Mouse (Mus musculus) erythroblast, adult 5-6 weeks (primary cell): ENCODE results near the gene Arhgap20. TPM values are rescaled to one million over a fixed set of nuclear protein-coding genes. Genes with fewer than 3 reads are reported as not detected.

ENCODE experiments used
- ATAC-seq: replicated peaks from 2 replicates; pipeline ENCODE4 v1.8.0; 2016; ENCODE audit warnings: moderate number of reproducible peaks, mild to moderate bottlenecking, moderate TSS enrichment, inconsistent platforms; ENCODE audit not compliant: poor library complexity, low FRiP score, severe bottlenecking
- total RNA-seq, 2 experiments: library from RNA; stranded (forward) in 1 of 2; stranded (reverse) in 1 of 2; fragments of 150-400 nt in 1 of 2; fragments of 200-764, 138-1000 nt in 1 of 2; gene quantifications; 2 replicates each; pipeline versions ENCODE4 v1.2.3 to v1.2.4; 2015 to 2017; ENCODE audit warnings: low replicate concordance in 2 of 2

Gene Arhgap20
- not detected in 2 replicates for total RNA-seq (2015; ENCODE audit: low replicate concordance)
- total RNA-seq (2017; ENCODE audit: low replicate concordance): not detected in 2 replicates

GRCm38 (mm10) chr9:51764921-51765416 is at the start of gene Arhgap20:
Arhgap20 (plus strand) TSS chr9:51765337.
- ATAC-seq: no peak

DNA sequence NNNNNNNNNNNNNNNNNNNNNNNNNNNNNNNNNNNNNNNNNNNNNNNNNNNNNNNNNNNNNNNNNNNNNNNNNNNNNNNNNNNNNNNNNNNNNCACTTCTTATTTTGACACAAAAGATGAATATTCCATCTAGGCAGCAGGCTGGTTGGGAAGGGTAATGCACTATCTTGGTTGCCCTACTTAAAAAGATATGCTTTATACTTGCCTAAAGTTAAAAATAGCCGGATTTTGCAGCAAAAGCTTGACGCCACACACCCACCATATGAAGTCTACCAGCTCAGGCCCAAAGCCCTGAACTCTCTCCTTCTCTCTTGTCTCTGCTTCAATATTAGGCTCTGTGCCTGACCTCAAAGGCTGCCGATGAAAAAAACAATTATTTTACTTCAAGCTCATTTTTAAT is 46.3 kb upstream of the Arhgap20 start:
- ATAC-seq: no peak

DNA sequence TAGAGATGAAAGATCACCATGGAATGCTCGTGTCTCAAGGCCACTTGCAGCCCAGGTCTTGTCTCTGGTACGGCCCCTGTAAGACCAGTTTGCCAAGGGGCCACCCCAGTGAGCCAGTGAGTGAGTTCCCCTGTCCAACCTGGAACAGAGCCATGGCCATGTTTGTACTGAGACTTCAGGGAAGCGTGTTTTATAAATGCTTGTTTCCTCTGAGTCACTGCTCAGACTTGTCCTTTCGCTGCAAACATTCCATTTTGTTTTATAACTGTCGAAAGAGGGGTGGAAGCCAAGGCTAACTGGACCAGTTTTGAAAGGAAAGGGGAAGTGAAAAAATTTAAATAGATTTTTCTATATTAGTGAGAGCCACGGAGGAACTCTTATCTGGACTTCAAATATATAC is 37.2 kb upstream of the Arhgap20 start:
- ATAC-seq: no peak

- no peak for ATAC-seq
Observed at GRCm38 (mm10) chr9:51735180-51736034, 29.7 kb upstream of the Arhgap20 start.

DNA sequence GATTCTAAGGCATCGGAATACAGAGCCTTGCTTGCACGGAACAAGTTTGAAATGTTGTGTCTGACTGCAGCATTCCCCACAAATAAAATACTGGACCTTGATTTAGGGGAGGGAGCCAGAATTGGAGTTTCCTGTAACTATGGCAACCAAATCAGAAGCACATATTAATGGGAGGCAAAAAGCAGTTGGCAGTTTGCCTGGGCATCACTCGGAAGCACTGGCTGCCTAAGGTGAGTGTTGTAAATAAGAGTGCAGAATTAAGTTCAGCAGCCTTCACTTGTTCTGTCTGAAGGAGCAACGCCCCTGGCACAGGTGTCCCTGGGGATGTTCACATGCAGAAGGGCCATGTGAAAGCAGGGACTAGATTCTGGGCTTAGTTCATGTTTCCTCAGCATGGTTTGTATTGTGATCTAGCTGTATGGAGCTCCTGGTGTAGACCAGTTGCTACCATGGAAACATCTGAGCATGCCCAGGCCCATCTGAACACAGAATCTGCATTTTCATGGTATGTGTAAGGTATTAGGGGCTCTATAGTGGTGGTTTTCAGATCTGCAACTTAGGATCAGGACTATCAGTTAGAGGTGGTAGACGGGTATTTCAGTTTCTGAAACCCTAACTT is 28.3 kb upstream of the Arhgap20 start:
- no peak for ATAC-seq

GRCm38 (mm10) chr9:51738349-51738748 is 26.8 kb upstream of the Arhgap20 start:
- ATAC-seq: no peak

GRCm38 (mm10) chr9:51739826-51740225 is 25.3 kb upstream of the Arhgap20 start:
- no peak for ATAC-seq

GRCm38 (mm10) chr9:51750144-51750543 is 15.0 kb upstream of the Arhgap20 start:
- ATAC-seq: no peak

DNA sequence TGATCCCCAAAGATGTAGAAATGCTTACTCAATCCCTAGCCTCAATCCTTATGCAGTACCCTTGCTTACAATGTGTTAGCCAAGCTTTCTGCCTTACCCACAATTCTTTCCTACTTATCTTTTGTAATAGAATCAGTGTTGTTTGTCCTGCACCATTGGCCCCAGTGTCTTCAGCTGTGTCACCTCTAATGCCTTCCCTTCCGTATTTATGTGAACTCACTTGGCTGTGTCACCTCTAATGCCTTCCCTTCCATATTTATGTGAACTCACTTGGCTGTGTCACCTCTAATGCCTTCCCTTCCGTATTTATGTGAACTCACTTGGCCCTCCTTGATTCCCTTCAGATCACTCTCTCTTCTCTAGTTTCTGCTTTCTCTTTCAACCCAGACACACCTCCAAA is 4.1 kb upstream of the Arhgap20 start:
- no peak for ATAC-seq

DNA sequence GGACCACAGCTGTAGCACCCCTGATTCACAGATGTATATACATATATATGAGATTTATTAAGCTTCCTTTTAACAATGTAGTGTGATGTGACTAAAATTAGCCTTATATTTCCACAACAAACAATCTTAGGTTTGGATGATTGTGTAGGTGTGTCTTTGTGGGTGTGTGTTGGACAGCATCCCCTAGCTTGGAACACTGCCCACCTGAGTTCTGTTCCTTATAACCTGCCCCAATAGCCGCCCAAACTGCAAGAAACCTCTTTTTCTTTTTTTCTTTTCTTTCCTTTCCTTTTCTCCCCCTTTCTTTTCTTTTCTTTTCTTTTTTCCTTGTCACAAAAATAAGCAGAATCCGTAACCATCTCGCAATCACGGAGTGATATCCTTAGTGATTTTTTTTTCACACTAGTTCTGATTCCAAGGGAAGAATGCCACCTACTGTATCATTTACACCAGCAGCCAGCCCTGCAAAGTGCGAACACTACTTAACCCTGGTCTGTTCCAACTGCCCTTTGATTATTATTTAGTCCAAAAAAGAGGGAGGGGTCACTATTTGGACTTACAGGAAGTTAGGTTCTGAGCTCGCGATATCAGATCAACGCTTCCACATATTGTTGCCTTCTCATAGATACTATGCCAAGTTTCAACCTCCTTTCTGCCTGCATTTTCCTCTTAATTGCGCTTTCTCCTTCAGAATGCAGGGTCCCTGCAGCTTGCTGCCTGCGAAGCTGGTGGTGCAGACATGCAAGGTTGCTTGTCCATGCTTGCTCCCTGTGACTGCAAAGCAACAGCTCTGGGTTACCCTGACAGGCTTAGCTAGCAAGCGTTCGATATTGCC is 879 bp upstream of the Arhgap20 start:
- ATAC-seq: no peak

GRCm38 (mm10) chr9:51765417-51766174 is 459 bp downstream of the Arhgap20 start:
- ATAC-seq: no peak

GRCm38 (mm10) chr9:51766175-51767062 is 1.3 kb downstream of the Arhgap20 start:
- no peak for ATAC-seq

- no peak for ATAC-seq
Observed at GRCm38 (mm10) chr9:51774201-51774600, 9.1 kb downstream of the Arhgap20 start.

DNA sequence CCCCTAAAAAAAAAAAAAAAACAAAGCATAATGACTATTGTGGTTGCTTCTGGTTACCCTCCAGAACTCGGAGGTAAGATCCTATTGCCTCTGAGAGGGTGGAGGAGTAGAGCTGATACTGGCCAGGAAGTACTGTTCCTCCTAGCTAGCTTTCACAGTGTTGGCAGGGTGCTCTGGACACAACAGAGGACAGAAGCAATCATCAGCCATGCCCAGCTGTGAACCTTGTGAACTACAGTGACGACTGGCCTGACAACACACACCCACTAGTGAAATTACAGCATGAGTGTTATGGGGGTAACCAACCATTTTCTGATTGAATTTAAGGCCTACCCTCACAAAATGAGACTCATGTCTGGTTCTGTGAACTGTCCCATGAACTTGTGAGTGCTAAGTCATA is 11.3 kb downstream of the Arhgap20 start:
- no peak for ATAC-seq

- no peak for ATAC-seq
Observed at GRCm38 (mm10) chr9:51777180-51777579, 12.0 kb downstream of the Arhgap20 start.

DNA sequence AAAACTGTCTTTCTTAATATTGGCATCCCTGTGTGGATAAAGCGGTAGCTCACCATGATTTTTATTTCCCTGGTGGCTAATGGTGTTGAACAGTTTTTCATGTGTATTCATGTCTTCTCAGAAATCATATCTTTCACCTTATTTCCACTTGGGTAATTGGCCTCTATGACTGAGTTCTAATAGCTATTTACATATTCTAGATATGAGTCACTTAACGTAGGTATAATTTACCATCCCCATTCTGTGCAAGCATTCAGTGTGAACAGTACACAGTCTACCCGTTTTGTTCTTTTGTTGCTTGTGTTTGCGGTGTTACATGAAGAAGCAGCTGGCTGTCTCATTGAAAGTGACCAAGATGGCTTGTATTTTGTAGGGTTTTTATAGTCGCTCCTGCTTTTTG is 14.1 kb downstream of the Arhgap20 start:
- no peak for ATAC-seq

- ATAC-seq: no peak
Observed at GRCm38 (mm10) chr9:51781092-51781491, 16.0 kb downstream of the Arhgap20 start.

GRCm38 (mm10) chr9:51787380-51787779 is 22.2 kb downstream of the Arhgap20 start:
- no peak for ATAC-seq

GRCm38 (mm10) chr9:51788466-51788865 is 23.3 kb downstream of the Arhgap20 start:
- no peak for ATAC-seq
